Mouse (Mus musculus) forebrain, embryonic 16.5 days (tissue): ENCODE data around the gene Rsrc1. TPM values are rescaled to one million over a fixed set of nuclear protein-coding genes. Genes with fewer than 3 reads are reported as not detected.
"Not testable (repeated sequence)": the region's sequence is repeated elsewhere in the genome, so short reads cannot be mapped to it uniquely, and the experiment has no call there.

Source experiments
- ATAC-seq: fragments of 200-750 bp; cut with Nextera tagmentation; 2 replicates; pipeline ENCODE4 v1.8.0; 2017; ENCODE audit warnings: mild to moderate bottlenecking, moderate library complexity
- H3K27ac ChIP-seq: fragments of 300-500 bp; sonication (generic); 2 replicates; pipeline ENCODE4 v1.5.1; 2014; ENCODE audit warnings: low read length, control low read depth
- H3K27me3 ChIP-seq: fragments of 300-500 bp; sonication (generic); replicated peaks from 2 replicates; pipeline ENCODE4 v1.6.1; 2014; ENCODE audit warnings: low read length; ENCODE audit not compliant: control insufficient read depth, insufficient read depth
- H3K36me3 ChIP-seq: fragments of 300-500 bp; sonication (generic); 2 replicates; pipeline ENCODE4 v1.6.1; 2014; ENCODE audit not compliant: control insufficient read depth, insufficient read depth
- H3K4me1 ChIP-seq: fragments of 300-500 bp; sonication (generic); replicated peaks from 2 replicates; pipeline ENCODE4 v1.6.1; 2014; ENCODE audit warnings: low read length; ENCODE audit not compliant: control insufficient read depth, insufficient read depth
- H3K4me2 ChIP-seq: fragments of 300-500 bp; sonication (generic); 2 replicates; pipeline ENCODE4 v1.6.1; 2014; ENCODE audit warnings: mild to moderate bottlenecking, low read length, control low read depth
- H3K4me3 ChIP-seq: fragments of 300-500 bp; sonication (generic); replicated peaks from 2 replicates; pipeline ENCODE4 v1.5.1; 2014; ENCODE audit warnings: mild to moderate bottlenecking, low read length, control low read depth
- H3K9ac ChIP-seq: fragments of 300-500 bp; sonication (generic); replicated peaks from 2 replicates; pipeline ENCODE4 v1.6.1; 2014; ENCODE audit warnings: low read depth, low read length, control low read depth
- H3K9me3 ChIP-seq: fragments of 300-500 bp; sonication (generic); 2 replicates; pipeline ENCODE4 v1.6.1; 2016; ENCODE audit warnings: low read length; ENCODE audit not compliant: control insufficient read depth
- WGBS: fragments of 180-500 bp; shearing (Covaris S2); extraction: QIAGEN DNeasy Blood & Tissue Kit; methylation state at CpG from one replicate; pipeline ENCODE4 v1.1.7; 2014; 5-methylcytosine and 5-hydroxymethylcytosine counted together
- polyA plus RNA-seq: library from polyadenylated mRNA; unstranded; fragments of >200 nt; fragmentation: Nextera tagmentation; extraction: Ambion mirVana; gene quantifications from 2 replicates; pipeline ENCODE4 v1.2.1, GENCODE M21; 2015

The Rsrc1 gene
- polyA plus RNA-seq, 1 experiment from 2014 or later = 24.3 TPM

DNA sequence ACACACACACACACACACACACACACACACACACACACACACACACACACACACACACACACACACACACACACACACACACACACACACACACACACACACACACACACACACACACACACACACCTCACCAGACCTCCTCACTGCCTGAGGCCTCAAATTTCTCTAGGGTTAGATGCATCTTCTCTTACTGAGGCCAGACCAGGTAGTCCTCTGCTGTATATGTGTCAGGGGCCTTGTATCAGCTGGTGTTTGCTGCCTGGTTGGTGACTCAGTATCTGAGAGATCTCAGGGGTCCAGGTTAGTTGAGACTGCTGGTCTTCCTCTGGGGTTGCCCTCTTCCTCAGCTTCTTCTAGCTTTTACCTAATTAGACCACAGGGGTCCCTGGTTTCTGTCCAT, 92.5 kb downstream of the Rsrc1 start:
- not testable (repeated sequence) for ATAC-seq, H3K9ac ChIP-seq, H3K4me3 ChIP-seq, H3K36me3 ChIP-seq, H3K9me3 ChIP-seq, H3K27ac ChIP-seq, H3K27me3 ChIP-seq, H3K4me1 ChIP-seq, H3K4me2 ChIP-seq

- Histone ChIP-seq H3K27ac (no peak overlapping the region), H3K27me3 (no peaks in the 10 kb centered on the region), H3K4me3 (no peak overlapping the region), H3K36me3 (no peaks in the 10 kb centered on the region), H3K4me2 (no peak overlapping the region), H3K9ac (no peak overlapping the region), H3K9me3 (peaks cover 4% of the 10 kb centered on the region), H3K4me1 (no peaks in the 10 kb centered on the region)
- WGBS = 97% methylated on average over 2 of the region's 2 CpGs
- ATAC-seq = no peak
These were observed 94.3 kb downstream of the Rsrc1 start for GRCm38 (mm10) chr3:67075484-67075883.

DNA sequence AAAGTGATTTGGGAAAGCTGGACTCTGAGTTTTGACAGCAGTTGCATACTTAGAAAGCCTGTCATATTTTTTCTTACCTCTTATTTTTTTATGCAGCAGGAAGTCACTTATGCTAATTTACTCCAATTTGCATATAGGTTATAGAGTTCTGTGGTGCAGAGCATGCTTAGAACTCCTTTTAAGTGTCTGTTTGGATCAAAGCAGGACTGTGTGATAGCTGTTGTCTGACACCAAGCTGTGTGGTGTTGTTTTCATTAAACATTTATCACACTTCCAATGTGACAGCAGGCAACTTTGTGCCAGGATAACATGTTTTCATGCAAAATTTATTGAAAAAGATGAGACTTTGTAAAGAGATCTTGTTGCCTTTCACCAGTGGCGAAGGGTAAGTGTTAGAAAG, 103.6 kb downstream of the Rsrc1 start:
- H3K9ac ChIP-seq = no peak overlapping the region
- ATAC-seq = peak; percentile 66; the same call in 1 of the 2 replicates
- H3K4me2 ChIP-seq = no peak overlapping the region
- no peaks in the 10 kb centered on the region for H3K36me3 ChIP-seq
- no peak overlapping the region for H3K27ac ChIP-seq
- H3K27me3 ChIP-seq = no peaks in the 10 kb centered on the region
- H3K9me3 ChIP-seq = no peaks in the 10 kb centered on the region
- H3K4me3 ChIP-seq = no peak overlapping the region
- WGBS = 69% methylated on average over 1 of the region's 1 CpGs
- no peaks in the 10 kb centered on the region for H3K4me1 ChIP-seq

DNA sequence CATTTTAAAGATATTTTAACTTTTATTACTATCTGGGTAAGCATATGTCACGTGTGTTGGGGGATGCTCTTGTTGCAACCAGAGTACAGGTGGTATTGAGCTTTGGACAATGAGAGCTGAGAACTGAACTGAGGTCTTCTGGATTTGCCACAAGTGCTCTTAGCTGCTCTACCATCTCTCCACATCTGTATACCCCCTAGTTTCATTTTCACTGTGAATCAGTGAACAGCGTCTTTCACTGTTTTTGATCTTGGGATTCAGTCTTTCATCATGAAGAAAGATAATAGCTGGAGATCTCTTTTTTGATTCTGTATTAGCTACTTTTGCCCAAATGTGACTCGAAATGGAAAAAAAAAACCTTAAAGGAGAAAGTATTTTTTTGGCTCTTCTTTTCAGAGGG, 127.2 kb downstream of the Rsrc1 start:
- Histone ChIP-seq H3K9me3 (no peaks in the 10 kb centered on the region), H3K27ac (no peak overlapping the region), H3K4me3 (no peak overlapping the region), H3K27me3 (no peaks in the 10 kb centered on the region), H3K4me2 (no peak overlapping the region), H3K4me1 (no peaks in the 10 kb centered on the region), H3K9ac (no peak overlapping the region), H3K36me3 (no peaks in the 10 kb centered on the region)
- 96% methylated on average over 3 of the region's 3 CpGs for WGBS
- no peak for ATAC-seq

DNA sequence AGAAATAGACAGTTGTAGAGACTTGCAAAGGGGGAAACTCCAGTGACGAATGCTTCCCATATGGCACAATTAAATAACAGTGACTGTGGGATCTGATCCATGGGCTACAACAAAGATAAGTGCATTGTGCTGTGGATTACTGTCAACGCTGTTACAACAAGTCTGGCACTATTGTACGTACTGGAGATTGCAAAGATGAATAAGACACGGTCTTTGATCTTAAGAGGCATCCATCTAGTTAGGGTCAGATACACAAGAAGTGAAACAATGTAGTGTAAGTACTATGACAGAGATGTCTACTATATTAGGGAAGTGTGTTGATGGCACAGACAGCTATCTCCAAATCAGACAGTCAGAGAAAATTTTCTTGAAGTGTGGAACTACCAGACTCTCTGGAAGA, 135.1 kb downstream of the Rsrc1 start:
- H3K36me3 ChIP-seq = no peaks in the 10 kb centered on the region
- no peak overlapping the region for H3K9ac ChIP-seq
- no peak overlapping the region for H3K4me2 ChIP-seq
- H3K4me3 ChIP-seq = no peak overlapping the region
- 63% methylated on average over 4 of the region's 4 CpGs for whole genome bisulfite sequencing
- ATAC-seq = no peak
- H3K27me3 ChIP-seq = no peaks in the 10 kb centered on the region
- no peak overlapping the region for H3K27ac ChIP-seq
- no peaks in the 10 kb centered on the region for H3K4me1 ChIP-seq
- no peaks in the 10 kb centered on the region for H3K9me3 ChIP-seq

DNA sequence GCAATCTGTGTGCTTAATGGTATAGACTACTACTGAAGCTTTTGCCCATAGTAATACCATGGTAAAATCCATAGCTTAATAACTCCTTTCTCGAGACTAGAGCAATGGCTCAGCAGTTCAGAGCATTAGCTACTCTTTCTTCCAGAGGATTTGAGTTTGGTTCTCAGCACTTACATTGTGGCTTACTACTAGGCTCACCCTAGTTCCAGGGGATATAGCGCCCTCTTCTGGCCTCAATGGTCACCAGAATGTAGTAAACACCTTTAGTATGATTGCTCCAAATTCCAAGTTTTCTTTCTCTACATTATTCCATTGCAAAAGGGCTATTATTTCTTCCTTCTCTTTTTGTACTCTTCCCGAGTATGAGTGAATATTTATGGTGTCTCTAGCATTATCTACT, 151.3 kb downstream of the Rsrc1 start:
- Histone ChIP-seq H3K27me3 (no peaks in the 10 kb centered on the region), H3K27ac (no peak overlapping the region), H3K4me1 (no peaks in the 10 kb centered on the region), H3K4me2 (no peak overlapping the region), H3K4me3 (no peak overlapping the region), H3K36me3 (no peaks in the 10 kb centered on the region), H3K9me3 (peaks cover 2% of the 10 kb centered on the region; the same call in 1 of the 2 replicates), H3K9ac (no peak overlapping the region)
- WGBS = 84% methylated on average over 3 of the region's 3 CpGs
- ATAC-seq = no peak

GRCm38 (mm10) chr3:67135749-67136375, 154.7 kb downstream of the Rsrc1 start:
- Histone ChIP-seq H3K4me3 (no peak overlapping the region), H3K27me3 (no peaks in the 10 kb centered on the region), H3K27ac (no peak overlapping the region), H3K36me3 (no peaks in the 10 kb centered on the region), H3K4me2 (no peak overlapping the region), H3K9me3 (no peaks in the 10 kb centered on the region), H3K9ac (no peak overlapping the region), H3K4me1 (no peaks in the 10 kb centered on the region)
- ATAC-seq = no peak
- 86% methylated on average over 2 of the region's 2 CpGs for WGBS

DNA sequence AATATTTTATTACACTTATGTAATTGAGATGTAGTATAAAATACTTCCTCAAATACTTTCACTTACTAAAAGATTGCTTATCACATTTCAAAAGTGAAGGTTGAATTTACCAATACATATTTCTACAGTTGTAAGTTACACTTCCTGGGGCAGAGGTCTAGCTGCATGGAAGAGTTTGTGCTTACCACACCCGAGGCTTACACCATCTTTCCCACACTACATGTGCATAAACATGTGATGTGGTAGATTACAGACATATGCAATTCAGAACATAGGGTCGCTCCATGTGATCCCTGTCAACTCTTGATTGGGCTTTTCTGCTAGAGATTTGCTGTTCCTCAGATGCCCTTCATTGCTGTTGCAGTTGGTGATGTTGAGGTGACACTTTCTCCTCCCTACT, 163.8 kb downstream of the Rsrc1 start:
- Histone ChIP-seq H3K4me2 (no peak overlapping the region), H3K27me3 (no peaks in the 10 kb centered on the region), H3K9me3 (peaks cover 2% of the 10 kb centered on the region; the same call in 1 of the 2 replicates), H3K4me1 (peaks cover 10% of the 10 kb centered on the region), H3K36me3 (no peaks in the 10 kb centered on the region), H3K27ac (no peak overlapping the region), H3K4me3 (no peak overlapping the region), H3K9ac (no peak overlapping the region)
- ATAC-seq = no peak
- WGBS = 96% methylated on average over 2 of the region's 2 CpGs

DNA sequence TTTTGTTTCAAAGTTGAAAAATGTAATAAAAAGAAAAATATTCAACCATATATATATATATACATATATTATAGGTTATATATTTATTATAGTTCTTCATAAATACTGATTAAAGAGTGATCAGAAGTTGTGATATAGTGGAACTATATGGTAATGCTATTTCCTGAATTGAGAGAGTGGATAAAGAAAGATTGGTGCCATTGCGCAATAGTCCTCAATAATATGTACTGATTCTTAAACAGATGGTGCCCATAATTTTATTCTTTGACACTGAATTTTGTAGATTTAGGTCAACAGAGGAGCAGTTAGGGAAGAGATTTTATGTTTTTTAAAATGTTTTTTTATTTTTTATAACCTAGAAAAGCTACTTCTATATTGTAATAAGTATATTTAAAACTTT, 165.1 kb downstream of the Rsrc1 start:
- Histone ChIP-seq H3K9ac (no peak overlapping the region), H3K9me3 (peaks cover 2% of the 10 kb centered on the region; the same call in 1 of the 2 replicates), H3K4me2 (no peak overlapping the region), H3K27me3 (no peaks in the 10 kb centered on the region), H3K4me1 (peaks cover 10% of the 10 kb centered on the region), H3K27ac (no peak overlapping the region), H3K36me3 (no peaks in the 10 kb centered on the region), H3K4me3 (no peak overlapping the region)
- ATAC-seq = no peak
- 94% methylated on average over 1 of the region's 1 CpGs for WGBS

DNA sequence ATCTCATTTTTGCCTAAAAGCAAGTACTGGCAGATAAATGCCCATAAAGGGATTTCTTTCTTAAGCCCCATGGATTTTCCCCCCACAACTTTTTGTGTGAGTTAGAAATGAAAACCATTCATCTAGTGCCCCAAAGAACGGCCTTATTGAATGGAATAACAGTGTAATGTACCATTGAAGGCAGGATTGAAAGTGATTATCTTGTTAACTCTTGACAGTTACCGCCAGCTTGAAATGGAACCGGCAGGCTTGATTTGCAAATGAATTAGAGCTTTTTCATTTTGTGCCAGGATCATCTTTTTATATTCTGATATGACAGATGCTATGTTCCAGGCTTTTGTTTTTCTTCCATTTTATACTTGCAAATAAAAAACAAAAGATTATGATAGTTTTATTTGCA, 166.1 kb downstream of the Rsrc1 start:
- Histone ChIP-seq H3K4me3 (no peak overlapping the region), H3K9me3 (peaks cover 2% of the 10 kb centered on the region; the same call in 1 of the 2 replicates), H3K9ac (no peak overlapping the region), H3K27ac (no peak overlapping the region), H3K4me2 (no peak overlapping the region), H3K36me3 (no peaks in the 10 kb centered on the region), H3K4me1 (peaks cover 10% of the 10 kb centered on the region), H3K27me3 (no peaks in the 10 kb centered on the region)
- ATAC-seq = peak; percentile 65
- WGBS = 5% methylated on average over 3 of the region's 3 CpGs
